Mouse (Mus musculus) megakaryocyte, adult 5-6 weeks (primary cell): ENCODE measurements around the gene Zfp523. TPM values are rescaled to one million over a fixed set of nuclear protein-coding genes. Genes with fewer than 3 reads are reported as not detected.

ENCODE experiments used
- ATAC-seq: 2 replicates; pipeline ENCODE4 v1.8.0; 2016; ENCODE audit warnings: mild to moderate bottlenecking, inconsistent platforms; ENCODE audit not compliant: poor library complexity, severe bottlenecking
- total RNA-seq, 2 experiments: library from RNA; stranded (forward) in 1 of 2; stranded (reverse) in 1 of 2; fragments of 153-499, 151-499 nt in 1 of 2; fragments of 221-1000, 200-1000 nt in 1 of 2; gene quantifications; 2 replicates each; pipeline versions ENCODE4 v1.2.3 to v1.2.4; 2015 to 2017

The Zfp523 gene
- total RNA-seq, 2 experiments from 2014 or later = 6.4 to 7.1 TPM

DNA sequence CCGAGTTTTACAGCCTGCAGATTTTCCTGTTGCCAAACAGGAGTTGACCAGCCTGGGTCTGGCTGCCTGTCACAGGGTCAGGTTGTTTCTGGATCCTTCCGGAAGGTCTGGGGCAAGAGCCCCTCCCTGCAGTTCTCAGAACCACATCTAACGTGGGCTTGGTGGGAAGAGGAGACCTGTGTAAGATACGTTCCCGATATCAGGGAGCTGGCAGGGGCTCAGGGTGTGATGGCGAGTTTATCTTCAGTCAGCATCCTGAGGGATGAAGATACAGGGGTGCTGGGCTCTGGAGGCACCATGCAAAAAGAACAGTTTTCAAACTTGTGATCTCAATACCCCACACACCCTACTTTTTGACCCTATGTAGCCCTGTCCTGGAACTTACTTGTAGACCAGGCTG is 60.9 kb downstream of the Zfp523 start:
- no peak for ATAC-seq

DNA sequence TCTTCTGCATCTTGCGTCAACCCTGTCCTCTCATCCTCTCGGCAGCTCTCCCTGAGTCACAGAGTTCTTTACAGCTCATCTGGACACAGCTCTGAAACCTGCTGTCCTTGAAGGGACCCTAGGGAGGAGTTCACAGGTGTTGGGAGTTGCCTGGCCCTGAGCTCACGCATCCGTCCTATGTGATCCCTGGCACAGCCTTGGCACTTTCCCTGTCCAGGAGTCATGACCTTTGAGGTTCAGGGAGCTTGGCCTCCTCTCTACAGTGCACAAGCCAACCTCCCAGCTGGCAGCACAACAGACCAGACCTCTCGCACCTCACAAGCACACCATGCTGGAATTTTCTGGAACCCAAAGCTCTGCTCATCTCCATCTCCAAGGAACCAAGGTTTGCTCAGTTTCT is 63.9 kb downstream of the Zfp523 start:
- no peak for ATAC-seq

DNA sequence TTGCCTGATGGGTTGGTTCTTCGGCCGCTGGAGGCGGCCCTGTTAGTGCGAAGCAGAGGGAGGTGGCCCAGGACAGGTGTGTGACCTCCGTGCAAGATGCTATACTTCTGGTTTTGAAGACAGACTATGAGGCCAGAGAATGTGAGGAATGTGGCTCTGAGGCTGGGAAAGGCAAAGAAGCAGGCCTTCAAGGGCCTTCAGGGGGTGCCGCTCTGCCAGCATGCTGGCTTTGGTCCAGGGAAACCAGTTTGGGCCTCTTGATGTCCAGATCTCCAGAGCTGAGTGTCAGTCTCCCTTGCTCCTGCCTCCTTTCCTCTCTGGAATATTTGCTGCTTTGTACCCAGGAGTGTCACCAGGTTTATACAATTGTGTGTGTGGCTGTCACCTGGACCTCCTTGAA is 65.4 kb downstream of the Zfp523 start:
- no peak for ATAC-seq

DNA sequence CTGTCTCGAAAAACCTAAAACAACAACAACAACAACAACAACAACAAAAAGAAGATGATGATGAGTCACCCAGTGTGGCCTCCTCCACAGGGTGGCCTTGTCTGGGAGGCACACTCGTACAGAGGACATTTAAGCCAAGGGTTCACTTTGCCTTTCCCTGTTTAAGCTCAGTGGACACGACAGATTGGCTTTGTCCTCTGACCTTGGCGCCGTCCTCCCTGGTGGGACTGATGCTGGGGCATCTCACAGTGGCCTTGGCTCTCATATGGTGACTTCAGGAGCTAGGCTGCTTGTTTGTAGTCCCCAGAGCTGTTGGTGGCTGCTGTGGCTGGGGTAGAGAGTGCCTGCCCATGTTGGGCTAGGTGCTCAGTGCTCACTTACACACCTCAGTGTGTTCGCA is 67.3 kb downstream of the Zfp523 start:
- no peak for ATAC-seq

DNA sequence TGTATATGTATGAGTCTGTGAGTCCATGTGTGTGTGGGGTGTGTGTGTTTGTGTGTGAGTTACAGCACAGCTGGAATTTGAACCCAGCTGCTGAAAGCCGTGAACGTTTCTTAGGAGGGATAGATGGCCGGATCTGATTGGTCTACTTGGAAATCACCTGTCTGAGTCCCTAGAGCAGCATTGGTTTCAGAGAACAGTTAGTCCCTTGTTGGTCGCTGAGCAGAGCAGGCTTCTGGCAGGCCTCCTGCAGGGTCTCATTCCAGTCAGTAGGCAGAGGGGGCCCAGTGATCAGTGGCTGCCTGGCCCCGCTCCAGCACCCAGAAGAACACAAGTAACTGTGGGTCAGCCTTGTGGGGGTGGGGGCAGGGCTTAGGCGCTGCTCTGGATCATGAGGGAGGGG is 67.8 kb downstream of the Zfp523 start:
- ATAC-seq = no peak

DNA sequence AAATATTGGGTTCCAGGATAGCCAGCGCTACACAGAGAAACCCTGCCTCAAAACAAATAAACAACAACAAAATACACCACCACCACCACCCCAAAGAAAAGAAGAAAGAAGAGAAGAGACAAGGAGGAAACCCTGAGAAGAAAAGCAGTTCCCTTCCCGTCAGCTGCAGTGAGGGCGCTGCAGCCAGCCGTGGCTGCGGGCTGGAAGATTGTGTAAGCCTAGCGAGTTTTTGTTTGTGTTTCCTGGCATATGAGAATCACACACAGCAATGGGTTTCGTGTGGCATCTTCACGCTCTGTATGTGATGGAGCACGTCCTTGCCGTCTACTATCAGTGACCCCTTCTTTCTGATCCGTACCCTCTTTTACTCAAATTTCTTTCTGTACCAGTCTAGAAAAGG is 69.7 kb downstream of the Zfp523 start:
- ATAC-seq = peak; percentile 61

DNA sequence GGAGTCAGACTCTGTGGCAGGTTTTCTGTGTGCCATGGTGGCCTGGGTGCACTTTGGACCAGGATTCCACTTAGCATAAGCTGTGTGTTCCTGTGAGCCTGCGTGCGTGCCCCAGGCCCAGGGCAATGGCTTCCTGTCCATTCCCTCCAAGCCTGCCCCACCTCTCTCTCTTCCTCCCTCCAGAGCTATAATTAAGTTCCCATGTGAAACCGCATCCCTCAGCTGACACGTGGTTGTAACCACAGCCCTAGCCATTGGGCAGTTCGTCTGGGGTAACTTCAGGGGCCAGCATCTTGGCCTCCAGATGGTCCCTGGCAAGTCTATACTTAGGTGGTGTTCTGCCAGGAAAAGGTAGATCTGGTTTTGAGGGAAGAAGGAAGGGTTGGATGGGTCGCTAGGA is 70.7 kb downstream of the Zfp523 start:
- ATAC-seq = peak; percentile 85

DNA sequence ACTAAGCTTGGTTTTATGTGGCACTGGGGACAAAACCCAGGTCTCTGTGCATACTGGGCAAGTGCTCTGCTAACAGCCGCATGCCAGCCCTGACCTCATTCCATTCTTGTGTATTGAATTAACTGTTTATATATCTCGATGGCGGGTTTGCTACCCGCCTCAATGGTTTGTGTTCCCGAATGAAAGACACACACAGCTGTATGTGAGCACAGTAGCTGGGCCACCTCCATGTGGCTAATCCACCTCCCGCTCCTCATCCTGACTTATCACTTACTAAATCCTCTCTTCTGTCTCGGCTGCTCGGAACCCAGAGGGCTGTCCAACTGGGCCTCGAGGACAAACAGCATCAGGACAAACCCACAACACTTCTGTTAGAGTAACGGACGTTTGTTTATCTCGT is 72.1 kb downstream of the Zfp523 start:
- ATAC-seq = no peak

DNA sequence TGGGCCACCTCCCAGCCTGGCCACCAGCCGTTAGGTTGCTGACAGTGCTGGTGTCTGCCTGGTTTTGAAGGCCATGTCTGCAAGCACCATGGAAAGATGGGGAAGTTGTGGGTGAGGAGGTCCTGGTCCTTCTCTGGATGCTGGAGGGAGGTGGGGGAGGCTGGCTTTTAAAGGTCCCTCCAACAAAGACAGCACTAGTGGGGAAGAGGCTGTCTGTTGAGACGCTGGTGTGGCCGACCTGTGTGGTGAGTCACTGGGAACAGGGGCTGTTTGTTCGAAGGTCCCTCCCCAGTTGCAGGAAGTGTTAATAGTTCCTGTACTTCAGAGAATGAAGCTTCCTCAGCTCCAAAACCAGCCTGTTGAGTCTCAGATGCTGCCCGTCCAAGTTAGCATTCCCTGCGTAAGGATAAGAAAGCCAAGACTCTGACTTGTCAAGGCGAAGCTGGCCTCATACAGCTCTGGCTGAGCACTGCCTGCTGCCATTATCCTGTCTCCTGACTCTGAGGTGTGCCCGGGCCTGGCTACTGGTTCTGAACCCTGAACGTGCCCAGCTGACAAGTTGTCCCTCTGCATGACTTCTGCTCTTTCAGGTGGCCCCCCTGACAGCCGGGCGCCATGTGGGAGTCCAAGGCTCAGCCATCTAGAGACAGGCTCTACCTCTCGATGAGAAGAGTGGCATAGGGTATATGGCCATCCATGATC is 74.8 kb downstream of the Zfp523 start:
- 0 out of 2 replicates have a peak, but pooled peaks have one; percentile 13 for ATAC-seq

DNA sequence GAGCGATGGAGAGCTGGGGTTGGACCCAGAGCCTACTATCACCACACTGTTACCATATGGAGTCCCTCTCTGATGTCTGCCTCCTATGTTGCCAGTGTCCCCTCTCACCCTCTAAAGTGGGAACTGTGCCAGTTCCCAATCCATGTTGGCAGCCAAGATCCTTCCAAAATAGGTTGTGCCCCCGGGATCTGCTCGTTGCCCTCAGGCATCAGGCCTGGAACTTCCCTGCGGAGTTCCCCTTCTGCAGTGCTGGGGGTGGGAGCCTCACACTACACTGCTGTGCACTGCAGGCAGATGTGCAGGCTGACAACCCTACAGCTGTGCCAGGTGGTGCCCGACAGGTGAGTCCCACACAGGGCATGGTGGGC is 75.3 kb downstream of the Zfp523 start:
- ATAC-seq = no peak

DNA sequence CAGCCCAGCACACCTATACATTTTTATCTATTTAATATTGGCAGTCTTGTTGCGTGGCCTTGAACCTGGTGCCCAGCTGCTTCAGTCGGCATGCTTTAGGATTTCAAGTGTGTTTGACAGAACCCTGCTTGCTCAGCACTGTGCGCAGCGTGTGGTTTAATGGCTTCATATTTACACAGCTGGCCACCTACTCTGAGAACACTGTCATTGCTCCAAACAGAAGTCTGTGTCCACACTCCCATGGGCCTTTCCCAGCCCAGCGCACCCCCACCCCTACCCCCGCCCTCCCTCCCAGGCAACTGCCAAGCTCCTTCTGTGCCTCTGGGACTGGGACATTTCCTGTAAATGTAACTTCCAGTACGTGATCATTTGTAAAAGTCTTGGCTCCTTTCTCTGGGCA is 76.3 kb downstream of the Zfp523 start:
- ATAC-seq = no peak

DNA sequence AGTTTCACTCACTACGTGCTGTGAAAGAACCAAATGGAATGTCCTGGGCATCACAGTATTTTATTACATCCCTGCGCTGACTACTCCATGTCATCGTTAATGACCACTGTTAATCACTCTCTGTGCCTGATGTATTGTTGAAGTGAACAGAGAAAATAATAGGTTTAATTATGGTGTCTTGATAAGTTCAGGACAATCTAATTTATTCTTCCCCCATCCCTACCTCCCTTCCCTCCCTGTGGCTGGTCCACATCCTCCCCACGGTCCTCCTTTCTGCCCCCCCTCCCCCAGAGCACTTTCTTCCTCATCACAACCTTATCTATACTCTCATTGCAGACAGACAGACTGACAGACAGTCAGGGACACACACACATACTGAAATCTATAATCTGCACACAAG is 77.9 kb downstream of the Zfp523 start:
- ATAC-seq = no peak

Other genes with a start within 250 kb of the Zfp523 start
- gene Tcp11, start 96.5 kb upstream of the Zfp523 start, total RNA-seq (2015) = 0.11 and 1.1 TPM in 2 replicates
- gene Tcp11, start 96.5 kb upstream of the Zfp523 start, total RNA-seq (2017) = 0.66 TPM in 1 of 2 replicates, not detected in the other
- gene Scube3, start 35.0 kb upstream of the Zfp523 start, total RNA-seq (2015) = not detected in 2 replicates
- not detected in 2 replicates for gene Scube3, start 35.0 kb upstream of the Zfp523 start, total RNA-seq (2017)
- gene Def6, start 30.6 kb downstream of the Zfp523 start, total RNA-seq (2015) = 35.4 and 40.7 TPM in 2 replicates
- 91.5 and 92.6 TPM in 2 replicates for gene Def6, start 30.6 kb downstream of the Zfp523 start, total RNA-seq (2017)
- gene Ppard, start 55.6 kb downstream of the Zfp523 start, total RNA-seq (2015) = 19.5 and 19.6 TPM in 2 replicates
- 4.4 and 8.2 TPM in 2 replicates for gene Ppard, start 55.6 kb downstream of the Zfp523 start, total RNA-seq (2017)
- 11.5 and 11.9 TPM in 2 replicates for gene Fance, start 136.4 kb downstream of the Zfp523 start, total RNA-seq (2015)
- gene Fance, start 136.4 kb downstream of the Zfp523 start, total RNA-seq (2017) = 7.5 and 14.3 TPM in 2 replicates
- gene Rpl10a, start 151.3 kb downstream of the Zfp523 start, total RNA-seq (2015) = 1,429 and 1,585 TPM in 2 replicates
- 468 and 491 TPM in 2 replicates for gene Rpl10a, start 151.3 kb downstream of the Zfp523 start, total RNA-seq (2017)
- not detected in 2 replicates for gene Tead3, start 173.7 kb downstream of the Zfp523 start, total RNA-seq (2015)
- not detected in 2 replicates for gene Tead3, start 173.7 kb downstream of the Zfp523 start, total RNA-seq (2017)
- not detected in 2 replicates for gene Tulp1, start 188.1 kb downstream of the Zfp523 start, total RNA-seq (2015)
- gene Tulp1, start 188.1 kb downstream of the Zfp523 start, total RNA-seq (2017) = not detected in 2 replicates